Mouse (Mus musculus): ENCODE data around the gene Hoxb5. TPM values are rescaled to one million over a fixed set of nuclear protein-coding genes. Genes with fewer than 3 reads are reported as not detected.

Gene Hoxb5
- total and polyA plus RNA-seq, 3 experiments, result 0.18 to 0.23 TPM; not detected in 1

DNA sequence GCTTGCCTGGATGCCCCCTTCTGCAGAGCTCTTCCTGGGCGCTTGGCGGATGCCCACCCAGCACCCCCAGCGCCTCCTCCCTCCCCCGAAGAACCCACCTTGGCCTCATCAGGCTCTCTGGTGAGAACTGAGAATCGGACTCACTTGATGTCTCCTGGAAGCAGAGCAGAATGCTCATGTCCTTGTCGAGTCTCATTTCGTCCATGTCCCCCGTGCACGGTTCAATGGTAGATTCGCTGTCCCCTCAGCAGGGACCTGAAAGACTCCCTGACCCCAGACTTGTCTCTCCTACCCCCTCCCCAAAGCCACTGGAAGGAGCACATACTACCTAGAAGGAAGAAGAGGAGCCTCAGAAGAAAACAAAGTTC lies 2.1 kb upstream of the Hoxb5 start:
- Histone ChIP-seq H3K9ac (ENCODE audit: low read depth, low read length) (no peak overlapping the region), H3K27ac (no peak overlapping the region), H3K36me3 (ENCODE audit: control insufficient read depth, insufficient read depth, low read length) (no peaks in the 10 kb centered on the region), H3K4me1 (ENCODE audit: control insufficient read depth, insufficient read depth, low read length) (no peaks in the 10 kb centered on the region), H3K79me2 (replicated peaks; ENCODE audit: control insufficient read depth, insufficient read depth, low read length) (no peaks in the 10 kb centered on the region), H3K4me3 (no peak overlapping the region), H3K27me3 (ENCODE audit: control insufficient read depth, insufficient read depth, low read length) (peaks cover 50% of the 10 kb centered on the region)
- intact Hi-C loops (cut with DNase I), result loop anchor here (5.0 kb wide), 2 partner anchors 236 to 251 kb away; no protein-coding TSS in a partner anchor
- DNase-seq, result no peak
- WGBS, result 15% methylated on average over 10 of the region's 10 CpGs
- TF ChIP-seq POLR2A (IDR thresholded peaks at IDR 0.05; ENCODE audit: insufficient read depth, low read depth, low read length), result no peak
- TF ChIP-seq EP300 (IDR thresholded peaks at IDR 0.05; ENCODE audit: insufficient read depth, low read depth, low read length), result no peak
- no peak for TF ChIP-seq CTCF (IDR thresholded peaks at IDR 0.05)

DNA sequence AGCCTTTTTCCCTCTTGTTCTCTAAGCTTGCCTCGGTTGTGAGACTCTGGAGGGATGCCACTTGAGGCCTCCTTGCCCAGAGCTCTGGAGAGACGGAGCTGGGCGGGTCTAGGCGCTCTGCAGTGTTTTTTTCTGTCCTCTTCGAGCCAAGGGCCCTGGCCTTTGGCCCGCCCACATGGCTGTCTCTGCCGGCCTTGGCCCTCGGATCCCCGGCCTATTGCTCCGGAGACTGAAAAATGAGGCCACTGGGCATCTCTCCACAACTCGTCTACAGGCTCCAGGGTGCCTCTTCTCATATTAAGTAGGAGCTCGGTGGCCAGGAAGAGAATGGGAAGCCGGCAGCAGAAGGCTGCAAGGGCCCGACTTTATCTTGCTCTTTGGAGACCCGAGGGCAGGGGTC lies 1.3 kb upstream of the Hoxb5 start:
- TF ChIP-seq CTCF (IDR thresholded peaks at IDR 0.05) (no peak), POLR2A (IDR thresholded peaks at IDR 0.05; ENCODE audit: insufficient read depth, low read depth, low read length) (no peak), EP300 (IDR thresholded peaks at IDR 0.05; ENCODE audit: insufficient read depth, low read depth, low read length) (no peak)
- Histone ChIP-seq H3K4me3 (no peak overlapping the region), H3K27me3 (ENCODE audit: control insufficient read depth, insufficient read depth, low read length) (peaks cover 48% of the 10 kb centered on the region), H3K9ac (ENCODE audit: low read depth, low read length) (no peak overlapping the region), H3K36me3 (ENCODE audit: control insufficient read depth, insufficient read depth, low read length) (no peaks in the 10 kb centered on the region), H3K79me2 (replicated peaks; ENCODE audit: control insufficient read depth, insufficient read depth, low read length) (no peaks in the 10 kb centered on the region), H3K4me1 (ENCODE audit: control insufficient read depth, insufficient read depth, low read length) (no peaks in the 10 kb centered on the region), H3K27ac (no peak overlapping the region)
- intact Hi-C loops (cut with DNase I), result loop anchor here (5.0 kb wide), 2 partner anchors 235 to 250 kb away; no protein-coding TSS in a partner anchor
- 14% methylated on average over 15 of the region's 15 CpGs for WGBS
- DNase-seq, result no peak

- no peak overlapping the region for H3K4me3 ChIP-seq
- intact Hi-C loops (cut with DNase I), result loop anchor here (1.0 to 5.0 kb wide), 3 partner anchors 105 to 250 kb away; no protein-coding TSS in a partner anchor
- no peak for DNase-seq
- WGBS, result 22% methylated on average over 23 of the region's 23 CpGs
- H3K9ac ChIP-seq (ENCODE audit: low read depth, low read length), result no peak overlapping the region
- H3K27me3 ChIP-seq (ENCODE audit: control insufficient read depth, insufficient read depth, low read length), result peaks cover 43% of the 10 kb centered on the region
- H3K4me1 ChIP-seq (ENCODE audit: control insufficient read depth, insufficient read depth, low read length), result no peaks in the 10 kb centered on the region
- no peak overlapping the region for H3K27ac ChIP-seq
- no peaks in the 10 kb centered on the region for H3K79me2 ChIP-seq (replicated peaks; ENCODE audit: control insufficient read depth, insufficient read depth, low read length)
- H3K36me3 ChIP-seq (ENCODE audit: control insufficient read depth, insufficient read depth, low read length), result no peaks in the 10 kb centered on the region
- no peak for TF ChIP-seq POLR2A (IDR thresholded peaks at IDR 0.05; ENCODE audit: insufficient read depth, low read depth, low read length)
- no peak for TF ChIP-seq EP300 (IDR thresholded peaks at IDR 0.05; ENCODE audit: insufficient read depth, low read depth, low read length)
- TF ChIP-seq CTCF (IDR thresholded peaks at IDR 0.05), result no peak
These were observed 570 bp upstream of the Hoxb5 start for GRCm38 (mm10) chr11:96302381-96303150.

DNA sequence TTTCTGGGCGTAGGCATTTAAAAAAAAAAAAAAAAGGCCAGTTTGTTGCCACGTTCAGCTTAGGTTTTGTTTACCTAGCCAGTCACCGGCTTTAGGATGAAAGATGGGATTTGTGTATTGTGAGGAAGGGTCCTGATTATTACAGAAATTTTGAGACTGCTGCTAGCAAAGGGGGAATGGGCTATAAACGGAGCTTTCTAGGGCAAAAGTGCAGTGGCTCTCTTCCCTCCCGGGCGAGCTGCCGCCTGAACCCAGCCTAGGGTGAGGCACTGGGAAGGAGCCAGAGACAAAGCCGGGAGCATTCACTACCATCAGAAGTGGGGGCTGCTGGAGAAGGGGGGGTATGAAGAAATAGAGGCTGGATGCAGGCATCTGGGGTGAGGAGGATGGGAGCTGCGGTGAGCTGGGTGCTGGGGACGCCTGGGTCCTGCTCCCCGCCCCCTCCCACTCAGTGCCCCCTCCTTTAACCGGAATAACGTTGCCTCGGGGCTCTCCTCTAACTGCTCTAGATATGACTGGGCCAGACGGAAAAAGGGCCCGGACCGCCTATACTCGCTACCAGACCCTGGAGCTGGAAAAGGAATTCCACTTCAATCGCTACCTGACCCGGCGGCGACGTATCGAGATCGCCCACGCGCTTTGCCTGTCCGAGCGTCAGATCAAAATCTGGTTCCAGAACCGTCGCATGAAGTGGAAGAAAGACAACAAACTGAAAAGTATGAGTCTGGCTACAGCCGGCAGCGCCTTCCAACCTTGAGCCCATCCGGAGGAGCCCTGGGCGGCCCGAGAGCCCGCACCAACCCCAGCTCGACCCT lies 1.5 kb downstream of the Hoxb5 start:
- H3K27ac ChIP-seq, result no peak overlapping the region
- 11% methylated on average over 38 of the region's 38 CpGs for WGBS
- no peak overlapping the region; the same call in 1 of the 2 replicates for H3K4me3 ChIP-seq
- intact Hi-C loops (cut with DNase I), result loop anchor here (5.0 kb wide), 2 partner anchors 233 to 248 kb away; no protein-coding TSS in a partner anchor
- no peaks in the 10 kb centered on the region for H3K4me1 ChIP-seq (ENCODE audit: control insufficient read depth, insufficient read depth, low read length)
- H3K36me3 ChIP-seq (ENCODE audit: control insufficient read depth, insufficient read depth, low read length), result no peaks in the 10 kb centered on the region
- TF ChIP-seq CTCF (IDR thresholded peaks at IDR 0.05), result no peak
- TF ChIP-seq EP300 (IDR thresholded peaks at IDR 0.05; ENCODE audit: insufficient read depth, low read depth, low read length), result no peak
- no peak for TF ChIP-seq POLR2A (IDR thresholded peaks at IDR 0.05; ENCODE audit: insufficient read depth, low read depth, low read length)
- 0 out of 2 replicates have a peak overlapping the region, but pooled peaks have one; percentile 14 for H3K9ac ChIP-seq (ENCODE audit: low read depth, low read length)
- H3K27me3 ChIP-seq (ENCODE audit: control insufficient read depth, insufficient read depth, low read length), result peaks cover 33% of the 10 kb centered on the region
- H3K79me2 ChIP-seq (replicated peaks; ENCODE audit: control insufficient read depth, insufficient read depth, low read length), result no peaks in the 10 kb centered on the region
- no peak for DNase-seq

DNA sequence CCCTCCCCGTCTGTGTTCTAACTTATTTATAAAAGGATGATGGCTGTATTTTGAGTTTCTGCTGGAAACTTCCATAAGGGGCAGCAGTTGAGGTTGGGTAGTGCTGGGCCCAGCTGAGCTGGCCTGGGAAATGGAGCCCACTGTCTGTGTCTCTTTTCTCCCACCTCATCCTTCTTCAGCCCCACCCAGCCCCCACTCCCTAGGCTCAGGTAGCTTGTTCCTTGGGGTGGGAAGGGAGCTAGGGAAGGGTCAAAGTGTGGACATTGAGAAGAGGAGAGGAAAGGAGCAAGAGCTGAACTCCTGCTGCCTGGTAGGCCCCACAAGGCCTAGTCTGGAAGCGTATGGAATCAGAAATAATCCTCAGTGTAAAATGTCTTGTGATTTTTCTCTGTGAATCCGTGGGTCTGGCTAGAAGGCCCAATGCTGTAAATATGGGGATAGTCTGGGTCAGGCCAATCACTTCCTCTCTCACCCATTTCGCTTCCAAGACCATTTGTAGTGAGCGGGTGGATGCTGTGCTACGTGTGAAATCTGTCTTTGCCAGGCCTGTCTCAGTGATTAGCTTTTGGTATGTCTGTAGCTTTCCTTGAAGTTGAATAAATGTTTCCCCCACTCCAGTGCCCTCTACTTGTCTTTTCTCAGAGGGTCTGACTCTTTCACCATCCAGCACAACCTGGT lies 2.5 kb downstream of the Hoxb5 start:
- no peak overlapping the region for H3K4me3 ChIP-seq
- TF ChIP-seq POLR2A (IDR thresholded peaks at IDR 0.05; ENCODE audit: insufficient read depth, low read depth, low read length) (no peak), CTCF (IDR thresholded peaks at IDR 0.05) (no peak), EP300 (IDR thresholded peaks at IDR 0.05; ENCODE audit: insufficient read depth, low read depth, low read length) (no peak)
- WGBS, result 80% methylated on average over 6 of the region's 6 CpGs
- DNase-seq, result no peak
- peaks cover 24% of the 10 kb centered on the region for H3K27me3 ChIP-seq (ENCODE audit: control insufficient read depth, insufficient read depth, low read length)
- intact Hi-C loops (cut with DNase I), result no loop called here
- H3K9ac ChIP-seq (ENCODE audit: low read depth, low read length), result no peak overlapping the region
- H3K27ac ChIP-seq, result no peak overlapping the region
- no peaks in the 10 kb centered on the region for H3K79me2 ChIP-seq (replicated peaks; ENCODE audit: control insufficient read depth, insufficient read depth, low read length)
- H3K4me1 ChIP-seq (ENCODE audit: control insufficient read depth, insufficient read depth, low read length), result no peaks in the 10 kb centered on the region
- H3K36me3 ChIP-seq (ENCODE audit: control insufficient read depth, insufficient read depth, low read length), result no peaks in the 10 kb centered on the region

Data from heart, adult 2 months (tissue).